Mouse (Mus musculus) retina, adult 2 months (tissue): ENCODE data around the gene Cmklr1.
"Not testable (repeated sequence)": the region's sequence is repeated elsewhere in the genome, so short reads cannot be mapped to it uniquely, and the experiment has no call there.

Source experiments
- DNase-seq: peaks from one replicate; pipeline ENCODE4 v3.0.0-alpha.2; 2012; ENCODE audit warnings: low read depth, low spot score

The Cmklr1 gene

GRCm38 (mm10) chr5:113586458-113586849 lies 63.8 kb downstream of the Cmklr1 start:
- DNase-seq, result not testable (repeated sequence)

GRCm38 (mm10) chr5:113585619-113586457 lies 64.4 kb downstream of the Cmklr1 start:
- not testable (repeated sequence) for DNase-seq

- DNase-seq, result no peak
Observed at GRCm38 (mm10) chr5:113584439-113584838, 65.8 kb downstream of the Cmklr1 start.

GRCm38 (mm10) chr5:113583424-113584162 lies 66.6 kb downstream of the Cmklr1 start:
- no peak for DNase-seq

- DNase-seq, result no peak
Observed at GRCm38 (mm10) chr5:113580801-113581200, 69.4 kb downstream of the Cmklr1 start.

- no peak for DNase-seq
Observed at GRCm38 (mm10) chr5:113580248-113580647, 70.0 kb downstream of the Cmklr1 start.

- no peak for DNase-seq
Observed at GRCm38 (mm10) chr5:113579128-113579527, 71.1 kb downstream of the Cmklr1 start.

- no peak for DNase-seq
Observed at GRCm38 (mm10) chr5:113578428-113578827, 71.8 kb downstream of the Cmklr1 start.

GRCm38 (mm10) chr5:113577555-113577954 lies 72.7 kb downstream of the Cmklr1 start:
- DNase-seq, result no peak

GRCm38 (mm10) chr5:113570056-113570717 lies 80.0 kb downstream of the Cmklr1 start:
- DNase-seq, result no peak

- DNase-seq, result no peak
Observed at GRCm38 (mm10) chr5:113565858-113566257, 84.4 kb downstream of the Cmklr1 start.

GRCm38 (mm10) chr5:113565101-113565854 lies 84.9 kb downstream of the Cmklr1 start:
- DNase-seq, result no peak

- no peak for DNase-seq
Observed at GRCm38 (mm10) chr5:113564463-113564862, 85.8 kb downstream of the Cmklr1 start.
